Mouse (Mus musculus) bone marrow, adult 2 months (tissue): ENCODE results near the gene Clip2.

ENCODE experiments used
- CTCF ChIP-seq: fragments of 200-500 bp; IDR thresholded peaks from 2 replicates; pipeline ENCODE4 v1.5.1; 2011; ENCODE audit warnings: low read length, control low read depth; ENCODE audit not compliant: control insufficient read depth, insufficient read depth
- POLR2A ChIP-seq: fragments of 200-500 bp; IDR thresholded peaks from 2 replicates; pipeline ENCODE4 v1.6.1; 2011; ENCODE audit warnings: low read depth, mild to moderate bottlenecking, control low read depth, low read length, borderline replicate concordance; ENCODE audit not compliant: control insufficient read depth

DNA sequence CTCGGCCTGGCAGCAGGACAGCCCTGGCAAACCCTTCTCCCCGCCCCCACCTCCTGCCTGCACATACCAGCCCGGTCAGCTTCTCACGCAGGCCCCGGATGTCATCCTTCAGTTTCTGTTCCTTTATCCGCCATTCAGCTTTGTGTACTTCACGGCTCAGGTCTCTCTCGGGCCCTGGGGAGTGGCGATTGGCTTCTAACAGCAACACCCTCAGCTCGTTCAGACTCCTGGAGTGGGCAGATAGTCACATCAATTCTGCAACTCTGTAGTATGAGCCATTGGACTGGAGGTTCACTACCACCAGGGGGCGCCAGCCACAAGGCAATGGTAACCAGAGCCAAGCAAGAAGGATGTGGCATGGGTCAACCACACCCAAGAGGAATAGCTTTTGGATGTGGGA, 58.1 kb downstream of the Clip2 start:
- TF ChIP-seq CTCF (peak; percentile 98), POLR2A (no peak)
